Mouse (Mus musculus): ENCODE measurements around the gene Fetub. TPM values are rescaled to one million over a fixed set of nuclear protein-coding genes. Genes with fewer than 3 reads are reported as not detected.
A peak's percentile ranks its signal among the peaks of the same experiment; 100 is the strongest.

The Fetub gene
- 0.13 and 0.19 TPM in 2 replicates for polyA plus RNA-seq (2012; rRNA removed)

- Histone ChIP-seq H3K4me3 (ENCODE audit: insufficient read depth, low read length) (no peak within 1 kb of the TSS), H3K4me1 (ENCODE audit: control insufficient read depth, insufficient read depth, low read length) (no peaks in the 10 kb centered on the region), H3K27ac (ENCODE audit: insufficient read depth, low read length) (no peak within 1 kb of the TSS)
- TF ChIP-seq POLR2A (IDR thresholded peaks at IDR 0.05; ENCODE audit: extremely low read depth, insufficient read depth, low read length), result no peak
- TF ChIP-seq CTCF (IDR thresholded peaks at IDR 0.05; ENCODE audit: extremely low read depth, insufficient read depth, low read length), result no peak
These were observed at the start of gene Fetub for GRCm38 (mm10) chr16:22918034-22918433. Gene Fetub, plus strand, starts transcription at chr16:22918334.

- Histone ChIP-seq H3K4me1 (ENCODE audit: control insufficient read depth, insufficient read depth, low read length) (no peaks in the 10 kb centered on the region), H3K4me3 (ENCODE audit: insufficient read depth, low read length) (no peak overlapping the region), H3K27ac (ENCODE audit: insufficient read depth, low read length) (no peak overlapping the region)
- TF ChIP-seq POLR2A (IDR thresholded peaks at IDR 0.05; ENCODE audit: extremely low read depth, insufficient read depth, low read length) (no peak), CTCF (IDR thresholded peaks at IDR 0.05; ENCODE audit: extremely low read depth, insufficient read depth, low read length) (no peak)
These were observed 45.7 kb upstream of the Fetub start for GRCm38 (mm10) chr16:22872397-22872796.

GRCm38 (mm10) chr16:22873369-22873768 is 44.8 kb upstream of the Fetub start:
- TF ChIP-seq POLR2A (IDR thresholded peaks at IDR 0.05; ENCODE audit: extremely low read depth, insufficient read depth, low read length) (no peak), CTCF (IDR thresholded peaks at IDR 0.05; ENCODE audit: extremely low read depth, insufficient read depth, low read length) (no peak)
- H3K4me3 ChIP-seq (ENCODE audit: insufficient read depth, low read length), result no peak overlapping the region
- no peak overlapping the region for H3K27ac ChIP-seq (ENCODE audit: insufficient read depth, low read length)
- H3K4me1 ChIP-seq (ENCODE audit: control insufficient read depth, insufficient read depth, low read length), result no peaks in the 10 kb centered on the region

GRCm38 (mm10) chr16:22876218-22877043 is 41.7 kb upstream of the Fetub start:
- Histone ChIP-seq H3K4me3 (ENCODE audit: insufficient read depth, low read length) (no peak overlapping the region), H3K4me1 (ENCODE audit: control insufficient read depth, insufficient read depth, low read length) (no peaks in the 10 kb centered on the region), H3K27ac (ENCODE audit: insufficient read depth, low read length) (no peak overlapping the region)
- TF ChIP-seq POLR2A (IDR thresholded peaks at IDR 0.05; ENCODE audit: extremely low read depth, insufficient read depth, low read length) (no peak), CTCF (IDR thresholded peaks at IDR 0.05; ENCODE audit: extremely low read depth, insufficient read depth, low read length) (peak; percentile 44; the same call in 1 of the 2 replicates)

- TF ChIP-seq POLR2A (IDR thresholded peaks at IDR 0.05; ENCODE audit: extremely low read depth, insufficient read depth, low read length) (no peak), CTCF (IDR thresholded peaks at IDR 0.05; ENCODE audit: extremely low read depth, insufficient read depth, low read length) (no peak)
- Histone ChIP-seq H3K27ac (ENCODE audit: insufficient read depth, low read length) (no peak overlapping the region), H3K4me1 (ENCODE audit: control insufficient read depth, insufficient read depth, low read length) (no peaks in the 10 kb centered on the region), H3K4me3 (ENCODE audit: insufficient read depth, low read length) (no peak overlapping the region)
These were observed 40.3 kb upstream of the Fetub start for GRCm38 (mm10) chr16:22877660-22878390.

GRCm38 (mm10) chr16:22878716-22879115 is 39.4 kb upstream of the Fetub start:
- no peak for TF ChIP-seq CTCF (IDR thresholded peaks at IDR 0.05; ENCODE audit: extremely low read depth, insufficient read depth, low read length)
- TF ChIP-seq POLR2A (IDR thresholded peaks at IDR 0.05; ENCODE audit: extremely low read depth, insufficient read depth, low read length), result no peak
- no peak overlapping the region for H3K27ac ChIP-seq (ENCODE audit: insufficient read depth, low read length)
- H3K4me3 ChIP-seq (ENCODE audit: insufficient read depth, low read length), result no peak overlapping the region
- no peaks in the 10 kb centered on the region for H3K4me1 ChIP-seq (ENCODE audit: control insufficient read depth, insufficient read depth, low read length)

- no peak for TF ChIP-seq POLR2A (IDR thresholded peaks at IDR 0.05; ENCODE audit: extremely low read depth, insufficient read depth, low read length)
- TF ChIP-seq CTCF (IDR thresholded peaks at IDR 0.05; ENCODE audit: extremely low read depth, insufficient read depth, low read length), result no peak
- Histone ChIP-seq H3K4me1 (ENCODE audit: control insufficient read depth, insufficient read depth, low read length) (no peaks in the 10 kb centered on the region), H3K4me3 (ENCODE audit: insufficient read depth, low read length) (no peak overlapping the region), H3K27ac (ENCODE audit: insufficient read depth, low read length) (no peak overlapping the region)
These were observed 38.1 kb upstream of the Fetub start for GRCm38 (mm10) chr16:22879945-22880595.

- Histone ChIP-seq H3K27ac (ENCODE audit: insufficient read depth, low read length) (no peak overlapping the region), H3K4me1 (ENCODE audit: control insufficient read depth, insufficient read depth, low read length) (no peaks in the 10 kb centered on the region), H3K4me3 (ENCODE audit: insufficient read depth, low read length) (no peak overlapping the region)
- TF ChIP-seq POLR2A (IDR thresholded peaks at IDR 0.05; ENCODE audit: extremely low read depth, insufficient read depth, low read length) (no peak), CTCF (IDR thresholded peaks at IDR 0.05; ENCODE audit: extremely low read depth, insufficient read depth, low read length) (no peak)
These were observed 37.2 kb upstream of the Fetub start for GRCm38 (mm10) chr16:22880900-22881299.

GRCm38 (mm10) chr16:22881487-22881886 is 36.6 kb upstream of the Fetub start:
- Histone ChIP-seq H3K27ac (ENCODE audit: insufficient read depth, low read length) (no peak overlapping the region), H3K4me1 (ENCODE audit: control insufficient read depth, insufficient read depth, low read length) (no peaks in the 10 kb centered on the region), H3K4me3 (ENCODE audit: insufficient read depth, low read length) (no peak overlapping the region)
- no peak for TF ChIP-seq CTCF (IDR thresholded peaks at IDR 0.05; ENCODE audit: extremely low read depth, insufficient read depth, low read length)
- no peak for TF ChIP-seq POLR2A (IDR thresholded peaks at IDR 0.05; ENCODE audit: extremely low read depth, insufficient read depth, low read length)
